Mouse (Mus musculus) testis, adult 2 months (tissue): ENCODE data around the gene Grpel1. TPM values are rescaled to one million over a fixed set of nuclear protein-coding genes. Genes with fewer than 3 reads are reported as not detected.

Experiments
- H3K27ac ChIP-seq: fragments of 200-500 bp; 2 replicates; pipeline ENCODE4 v1.5.1; 2012; ENCODE audit warnings: low read depth, low read length; ENCODE audit not compliant: control insufficient read depth, insufficient read depth
- H3K27me3 ChIP-seq: fragments of 200-500 bp; 2 replicates; pipeline ENCODE4 v1.6.1; 2012; ENCODE audit warnings: mild to moderate bottlenecking, low read length, moderate library complexity; ENCODE audit not compliant: control insufficient read depth, insufficient read depth
- H3K36me3 ChIP-seq: fragments of 200-500 bp; 2 replicates; pipeline ENCODE4 v1.6.1; 2012; ENCODE audit warnings: mild to moderate bottlenecking, low read length; ENCODE audit not compliant: control insufficient read depth, insufficient read depth
- H3K4me1 ChIP-seq: fragments of 200-500 bp; 2 replicates; pipeline ENCODE4 v1.6.1; 2012; ENCODE audit warnings: low read length; ENCODE audit not compliant: control insufficient read depth, insufficient read depth
- H3K4me3 ChIP-seq: fragments of 200-500 bp; 2 replicates; pipeline ENCODE4 v1.5.1; 2012; ENCODE audit warnings: low read depth, mild to moderate bottlenecking, low read length, moderate library complexity, mixed read lengths; ENCODE audit not compliant: control insufficient read depth
- CTCF ChIP-seq: fragments of 200-500 bp; IDR thresholded peaks from 2 replicates; pipeline ENCODE4 v1.5.1; 2012; ENCODE audit warnings: low read depth, mild to moderate bottlenecking, inconsistent platforms, low read length, moderate library complexity; ENCODE audit not compliant: control insufficient read depth, insufficient read depth, insufficient replicate concordance
- POLR2A ChIP-seq: fragments of 200-500 bp; IDR thresholded peaks from 2 replicates; pipeline ENCODE4 v1.6.1; 2012; ENCODE audit warnings: low read depth, mild to moderate bottlenecking, inconsistent platforms, low read length, moderate library complexity; ENCODE audit not compliant: control insufficient read depth
- polyA plus RNA-seq: library from polyadenylated mRNA; depleted of rRNA; stranded (reverse); fragments of >200 nt; gene quantifications from 2 replicates; pipeline ENCODE4 v1.2.3, GENCODE M21; 2012

Grpel1 gene
- polyA plus RNA-seq, 1 experiment, result 18.2 TPM

GRCm38 (mm10) chr5:36431711-36432110, 33.1 kb upstream of the Grpel1 start:
- no peaks in the 10 kb centered on the region for H3K27me3 ChIP-seq
- H3K4me1 ChIP-seq, result no peaks in the 10 kb centered on the region
- TF ChIP-seq CTCF (no peak), POLR2A (no peak)
- H3K4me3 ChIP-seq, result no peak overlapping the region
- no peak overlapping the region for H3K27ac ChIP-seq
- no peaks in the 10 kb centered on the region for H3K36me3 ChIP-seq

GRCm38 (mm10) chr5:36434398-36434967, 30.3 kb upstream of the Grpel1 start:
- no peak for TF ChIP-seq CTCF
- TF ChIP-seq POLR2A, result no peak
- no peak overlapping the region for H3K4me3 ChIP-seq
- H3K4me1 ChIP-seq, result no peaks in the 10 kb centered on the region
- no peak overlapping the region for H3K27ac ChIP-seq
- H3K27me3 ChIP-seq, result no peaks in the 10 kb centered on the region
- no peaks in the 10 kb centered on the region for H3K36me3 ChIP-seq

- Histone ChIP-seq H3K27ac (0 out of 2 replicates have a peak overlapping the region, but pooled peaks have one; percentile 12), H3K4me3 (no peak overlapping the region), H3K36me3 (no peaks in the 10 kb centered on the region), H3K27me3 (no peaks in the 10 kb centered on the region), H3K4me1 (no peaks in the 10 kb centered on the region)
- TF ChIP-seq POLR2A (no peak), CTCF (no peak)
Observed at GRCm38 (mm10) chr5:36436858-36437257, 27.9 kb upstream of the Grpel1 start.

GRCm38 (mm10) chr5:36440741-36441140, 24.1 kb upstream of the Grpel1 start:
- Histone ChIP-seq H3K27me3 (no peaks in the 10 kb centered on the region), H3K4me1 (peaks cover under 1% of the 10 kb centered on the region), H3K4me3 (no peak overlapping the region), H3K27ac (no peak overlapping the region), H3K36me3 (no peaks in the 10 kb centered on the region)
- TF ChIP-seq CTCF (no peak), POLR2A (no peak)

GRCm38 (mm10) chr5:36444611-36445010, 20.2 kb upstream of the Grpel1 start:
- Histone ChIP-seq H3K36me3 (no peaks in the 10 kb centered on the region), H3K4me1 (peaks cover 5% of the 10 kb centered on the region), H3K4me3 (no peak overlapping the region), H3K27me3 (no peaks in the 10 kb centered on the region), H3K27ac (no peak overlapping the region)
- TF ChIP-seq POLR2A, result no peak
- no peak for TF ChIP-seq CTCF

GRCm38 (mm10) chr5:36445028-36445427, 19.8 kb upstream of the Grpel1 start:
- Histone ChIP-seq H3K4me3 (no peak overlapping the region), H3K4me1 (peaks cover 5% of the 10 kb centered on the region), H3K36me3 (no peaks in the 10 kb centered on the region), H3K27ac (no peak overlapping the region), H3K27me3 (no peaks in the 10 kb centered on the region)
- TF ChIP-seq CTCF (no peak), POLR2A (no peak)

- H3K36me3 ChIP-seq, result no peaks in the 10 kb centered on the region
- H3K4me1 ChIP-seq, result peaks cover 5% of the 10 kb centered on the region
- H3K27ac ChIP-seq, result no peak overlapping the region
- TF ChIP-seq POLR2A (no peak), CTCF (no peak)
- no peak overlapping the region for H3K4me3 ChIP-seq
- no peaks in the 10 kb centered on the region for H3K27me3 ChIP-seq
Observed at GRCm38 (mm10) chr5:36446166-36446890, 18.5 kb upstream of the Grpel1 start.
